15 mouse cellular contexts compared by ENCODE assay signal in the genomic region with DNA sequence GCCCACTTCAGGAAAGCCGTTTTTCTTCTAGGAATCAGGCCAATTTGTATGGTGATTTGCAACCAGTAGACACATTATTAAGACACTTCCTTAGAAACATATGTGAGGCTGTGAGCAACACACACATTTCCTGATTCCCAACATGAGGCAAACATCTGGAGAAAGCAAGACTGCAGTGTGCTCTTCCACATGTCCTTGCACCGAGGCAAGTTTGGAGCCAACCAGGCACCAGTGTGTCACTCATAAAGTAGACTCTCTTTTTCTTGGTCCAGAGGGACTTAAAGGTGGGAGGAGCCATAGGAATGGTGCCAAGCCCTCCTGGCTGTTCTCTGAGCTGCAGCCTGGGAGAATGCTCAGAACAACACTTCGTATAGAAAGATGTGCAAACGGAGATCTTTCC. TPM values are rescaled to one million over a fixed set of nuclear protein-coding genes. Genes with fewer than 3 reads are reported as not detected.
A peak's percentile ranks its signal among the peaks of the same experiment; 100 is the strongest.
DNase-seq lines count a peak whose midpoint lies in the region; ATAC-seq and TF ChIP-seq lines count a peak whose summit lies in the region.
"Had no signal": no experiment of that assay in that cellular context is flagged by ENCODE, and none has a peak within 500 bp of the region (broad histone marks: within the 10 kb centered on the region; RNA-seq: fewer than 3 reads in every experiment).

No protein-coding gene starts in this region.

- H3K4me1 ChIP-seq in heart, embryonic 10.5 days, result no peaks in the 10 kb centered on the region
- 0 out of 2 replicates have a peak, but pooled peaks cover 7% of the 10 kb centered on the region for H3K4me1 ChIP-seq in lung, postnatal 0 days (ENCODE audit: insufficient read depth, low read depth, low read length)
- H3K4me1 ChIP-seq in stomach, embryonic 16.5 days (ENCODE audit: control insufficient read depth, insufficient read depth, low read length), result 0 out of 2 replicates have a peak, but pooled peaks cover 5% of the 10 kb centered on the region
- H3K4me1 ChIP-seq in midbrain, embryonic 14.5 days (ENCODE audit: control insufficient read depth, insufficient read depth, low read length), result no peaks in the 10 kb centered on the region
- H3K4me1 ChIP-seq: embryonic facial prominence, embryonic 12.5 days; forebrain, embryonic 13.5 days had no signal

- no peak overlapping the region for H3K9ac ChIP-seq in lung, postnatal 0 days (replicated peaks; ENCODE audit: low read depth)
- H3K9ac ChIP-seq in stomach, embryonic 16.5 days (ENCODE audit: low read length), result no peak overlapping the region
- H3K9ac ChIP-seq in midbrain, embryonic 14.5 days (replicated peaks; ENCODE audit: low read length), result no peak overlapping the region
- H3K9ac ChIP-seq: embryonic facial prominence, embryonic 12.5 days; forebrain, embryonic 13.5 days; liver, embryonic 14.5 days had no signal

- peak; percentile 8 to 16 for DNase-seq in heart, adult 9 months (ENCODE audit: low spot score in 2 of 2)
- DNase-seq in heart, embryonic 10.5 days (ENCODE audit: low spot score), result no peak
- peak; percentile 19 for DNase-seq in lung, postnatal 0 days (ENCODE audit: low spot score)
- no peak for DNase-seq in lung, postnatal 4 days
- peak; percentile 9 to 13 for DNase-seq in heart, postnatal 36 days
- DNase-seq in left cerebral cortex, postnatal 36 days (ENCODE audit: low spot score in 2 of 2), result no peak
- DNase-seq in midbrain, embryonic 14.5 days, result no peak
- DNase-seq: cerebellum, adult 8-10 months; gastrocnemius, postnatal 10 days; right cerebral cortex, postnatal 14 days; thymus, postnatal 4 days had no signal

- intact Hi-C loops in heart, postnatal 36 days (cut with DNase I), result no loop called here
- intact Hi-C loops in left cerebral cortex, postnatal 36 days (cut with DNase I), result no loop called here

- no peak overlapping the region for H3K4me2 ChIP-seq in lung, postnatal 0 days (replicated peaks; ENCODE audit: low read depth, low read length)
- H3K4me2 ChIP-seq in stomach, embryonic 16.5 days (ENCODE audit: low read depth, low read length), result no peak overlapping the region
- H3K4me2 ChIP-seq in midbrain, embryonic 14.5 days (ENCODE audit: low read length), result no peak overlapping the region
- H3K4me2 ChIP-seq: embryonic facial prominence, embryonic 12.5 days; forebrain, embryonic 13.5 days had no signal

- H3K4me3 ChIP-seq in heart, embryonic 10.5 days, result no peak overlapping the region
- no peak overlapping the region for H3K4me3 ChIP-seq in lung, postnatal 0 days (ENCODE audit: low read depth, low read length)
- no peak overlapping the region for H3K4me3 ChIP-seq in stomach, embryonic 16.5 days (replicated peaks; ENCODE audit: low read length)
- H3K4me3 ChIP-seq in midbrain, embryonic 14.5 days (replicated peaks; ENCODE audit: low read depth, low read length), result no peak overlapping the region
- H3K4me3 ChIP-seq: embryonic facial prominence, embryonic 12.5 days; forebrain, embryonic 13.5 days had no signal

- no peak for TF ChIP-seq CTCF in lung, postnatal 0 days (IDR thresholded peaks at IDR 0.05)

- H3K9me3 ChIP-seq in heart, embryonic 10.5 days, result no peaks in the 10 kb centered on the region
- H3K9me3 ChIP-seq in lung, postnatal 0 days (ENCODE audit: low read length), result no peaks in the 10 kb centered on the region
- no peaks in the 10 kb centered on the region for H3K9me3 ChIP-seq in stomach, embryonic 16.5 days (replicated peaks; ENCODE audit: control insufficient read depth, low read length)
- no peaks in the 10 kb centered on the region for H3K9me3 ChIP-seq in midbrain, embryonic 14.5 days (ENCODE audit: control insufficient read depth, low read length)
- H3K9me3 ChIP-seq: embryonic facial prominence, embryonic 12.5 days; forebrain, embryonic 13.5 days had no signal

- H3K36me3 ChIP-seq in heart, embryonic 10.5 days, result no peaks in the 10 kb centered on the region
- H3K36me3 ChIP-seq in lung, postnatal 0 days (ENCODE audit: insufficient read depth, low read length), result 0 out of 2 replicates have a peak, but pooled peaks cover 1% of the 10 kb centered on the region
- peaks cover 8% of the 10 kb centered on the region; the same call in 1 of the 2 replicates for H3K36me3 ChIP-seq in stomach, embryonic 16.5 days (ENCODE audit: control insufficient read depth, insufficient read depth, low read length)
- no peaks in the 10 kb centered on the region for H3K36me3 ChIP-seq in midbrain, embryonic 14.5 days (ENCODE audit: control insufficient read depth, insufficient read depth, low read length)
- H3K36me3 ChIP-seq: embryonic facial prominence, embryonic 12.5 days had no signal

- no peak for TF ChIP-seq EP300 in lung, postnatal 0 days (IDR thresholded peaks at IDR 0.05)

- 77% methylated on average over 4 of the region's 4 CpGs for WGBS in heart, embryonic 10.5 days
- WGBS in lung, postnatal 0 days, result 25% methylated on average over 4 of the region's 4 CpGs
- 45% methylated on average over 4 of the region's 4 CpGs for WGBS in stomach, embryonic 16.5 days
- 85% methylated on average over 4 of the region's 4 CpGs for WGBS in midbrain, embryonic 14.5 days

- H3K27ac ChIP-seq in heart, embryonic 10.5 days, result no peak overlapping the region
- no peak overlapping the region for H3K27ac ChIP-seq in lung, postnatal 0 days (ENCODE audit: low read length)
- H3K27ac ChIP-seq in stomach, embryonic 16.5 days (ENCODE audit: low read length), result 0 out of 2 replicates have a peak overlapping the region, but pooled peaks have one; percentile 5
- no peak overlapping the region for H3K27ac ChIP-seq in midbrain, embryonic 14.5 days (replicated peaks; ENCODE audit: low read depth, low read length)
- H3K27ac ChIP-seq: embryonic facial prominence, embryonic 12.5 days; forebrain, embryonic 13.5 days; liver, embryonic 14.5 days had no signal

- peak; percentile 40 for ATAC-seq in lung, postnatal 0 days
- ATAC-seq in stomach, embryonic 16.5 days (ENCODE audit: insufficient read depth, low FRiP score), result peak; percentile 68
- no peak for ATAC-seq in midbrain, embryonic 14.5 days (ENCODE audit: low FRiP score, low TSS enrichment)
- ATAC-seq: forebrain, embryonic 13.5 days had no signal

- no peaks in the 10 kb centered on the region for H3K27me3 ChIP-seq in heart, embryonic 10.5 days (ENCODE audit: insufficient read depth, poor library complexity, severe bottlenecking)
- H3K27me3 ChIP-seq in lung, postnatal 0 days (replicated peaks; ENCODE audit: insufficient read depth, low read length), result no peaks in the 10 kb centered on the region
- H3K27me3 ChIP-seq in stomach, embryonic 16.5 days (ENCODE audit: control insufficient read depth, insufficient read depth, low read length), result no peaks in the 10 kb centered on the region
- H3K27me3 ChIP-seq in midbrain, embryonic 14.5 days (ENCODE audit: control insufficient read depth, insufficient read depth, low read length), result no peaks in the 10 kb centered on the region
- H3K27me3 ChIP-seq: embryonic facial prominence, embryonic 12.5 days; forebrain, embryonic 13.5 days had no signal

RNA-seq across cellular contexts. Expression of gene Ahr, which starts 39.6 kb away (rescaled TPM):
- 1.2 and 2.2 TPM in 2 replicates for polyA plus RNA-seq in heart, embryonic 10.5 days (2016; fragmentation: Nextera tagmentation; extraction: Ambion mirVana)
- 25.1 and 33.2 TPM in 2 replicates for polyA plus RNA-seq in lung, postnatal 0 days (2015; fragmentation: Nextera tagmentation; extraction: Ambion mirVana)
- total RNA-seq in heart, postnatal 36 days (2021), result 1 to 10 TPM; 5.2 to 6.4 TPM
- polyA plus RNA-seq in stomach, embryonic 16.5 days (2015; fragmentation: Nextera tagmentation; extraction: Ambion mirVana), result 14.8 and 15.1 TPM in 2 replicates
- 10 to 100 TPM in 1 of 2 experiments, 1 to 10 TPM in 1; 8.8 to 10.6 TPM for total RNA-seq in left cerebral cortex, postnatal 36 days (2021)
- polyA plus RNA-seq in midbrain, embryonic 14.5 days (2014; fragmentation: Nextera tagmentation; extraction: Ambion mirVana), result 2.4 and 2.9 TPM in 2 replicates

Comparison
In these comparisons a context has a peak if more than half of its experiments do, and no peak if none do; other contexts are left out.
1. DNase-seq: peak in heart, adult 9 months (2 of 2), lung, postnatal 0 days (single experiment) and heart, postnatal 36 days (2 of 2); none in heart, embryonic 10.5 days (single experiment), lung, postnatal 4 days (0 of 2), left cerebral cortex, postnatal 36 days (0 of 2) and midbrain, embryonic 14.5 days (single experiment).